Mouse (Mus musculus) ES-Bruce4 (cell line): ENCODE measurements around the gene Aste1.

ENCODE experiments used
- CTCF ChIP-seq: IDR thresholded peaks from one replicate; pipeline ENCODE4 v1.8.1; 2011; ENCODE audit warnings: low read depth, low read length
- EP300 ChIP-seq: IDR thresholded peaks from 2 replicates; pipeline ENCODE4 v1.6.1; 2011; ENCODE audit warnings: low read depth, low read length; ENCODE audit not compliant: insufficient read depth
- POLR2A ChIP-seq: IDR thresholded peaks from one replicate; pipeline ENCODE4 v1.8.1; 2011; ENCODE audit warnings: low read length; ENCODE audit not compliant: insufficient read depth

DNA sequence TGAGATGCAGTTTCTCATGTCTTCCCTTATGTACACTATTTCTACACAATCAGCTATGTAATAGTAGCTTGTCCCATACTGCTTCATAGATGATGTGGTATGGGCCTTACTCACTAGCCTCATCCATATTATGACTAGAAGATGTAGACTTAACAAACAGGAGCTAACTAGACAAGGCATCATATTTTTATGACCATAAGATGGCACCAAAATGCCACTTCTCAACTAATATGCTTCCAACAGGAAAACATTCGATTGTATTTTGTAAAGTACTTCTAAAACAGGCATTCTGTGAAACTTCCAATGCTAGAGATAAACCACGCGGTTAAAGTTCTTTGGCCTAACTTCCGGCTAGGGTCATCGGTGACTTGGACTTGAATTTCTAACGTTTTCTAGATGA lies 13.4 kb downstream of the Aste1 start:
- TF ChIP-seq CTCF (no peak), EP300 (no peak), POLR2A (no peak)
